Mouse (Mus musculus): ENCODE results near the gene Dnajc2.

Dnajc2 gene

GRCm38 (mm10) chr5:21785053-21785452, at the start of gene Dnajc2, which contains the start of gene Psmc2:
Gene Dnajc2 (minus strand): TSS chr5:21785251.
Gene Psmc2 (plus strand): TSS chr5:21785283.
- DNase-seq = peak; percentile 90 to 94

DNA sequence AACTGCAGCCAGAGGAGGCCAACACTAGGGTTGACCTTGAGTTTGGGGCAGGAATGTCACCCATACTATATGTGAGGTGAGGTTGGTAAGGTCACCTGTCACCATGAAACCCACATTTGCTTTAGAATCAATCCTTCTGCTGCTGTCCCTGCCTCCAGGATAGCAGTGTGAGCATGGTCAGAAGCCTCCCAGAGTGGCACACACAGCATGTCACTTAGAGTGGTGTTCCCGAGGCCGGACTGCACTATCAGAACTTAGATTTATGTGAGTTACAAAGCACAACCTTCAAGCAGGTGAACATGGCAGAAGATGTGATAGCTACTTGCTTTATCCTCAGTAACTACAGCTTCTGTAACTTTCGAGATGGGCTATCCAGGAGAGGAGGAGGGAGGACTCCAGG, 46.7 kb upstream of the Dnajc2 start:
- no peak for DNase-seq

DNA sequence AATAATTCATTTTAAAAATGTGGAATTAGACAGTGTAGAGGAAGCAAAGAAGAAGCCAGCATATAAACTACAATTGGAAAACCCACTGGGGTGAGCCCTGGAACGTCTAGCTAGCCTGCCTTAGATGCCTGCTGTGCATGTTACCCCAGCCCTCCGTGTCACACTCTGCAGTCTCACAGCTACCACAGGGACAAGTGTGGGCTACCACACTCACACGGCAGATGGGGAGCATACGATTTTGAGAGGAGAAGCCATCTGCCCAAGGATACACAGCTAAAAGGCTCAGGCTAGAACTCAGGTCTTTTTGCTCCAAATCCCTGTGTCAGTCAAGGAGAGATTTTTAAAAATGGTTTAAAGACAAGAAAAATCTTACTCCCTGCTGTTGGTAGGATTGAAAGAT, 43.8 kb upstream of the Dnajc2 start:
- no peak for DNase-seq

- DNase-seq = no peak
These were observed 42.6 kb upstream of the Dnajc2 start for GRCm38 (mm10) chr5:21827643-21828042.

DNA sequence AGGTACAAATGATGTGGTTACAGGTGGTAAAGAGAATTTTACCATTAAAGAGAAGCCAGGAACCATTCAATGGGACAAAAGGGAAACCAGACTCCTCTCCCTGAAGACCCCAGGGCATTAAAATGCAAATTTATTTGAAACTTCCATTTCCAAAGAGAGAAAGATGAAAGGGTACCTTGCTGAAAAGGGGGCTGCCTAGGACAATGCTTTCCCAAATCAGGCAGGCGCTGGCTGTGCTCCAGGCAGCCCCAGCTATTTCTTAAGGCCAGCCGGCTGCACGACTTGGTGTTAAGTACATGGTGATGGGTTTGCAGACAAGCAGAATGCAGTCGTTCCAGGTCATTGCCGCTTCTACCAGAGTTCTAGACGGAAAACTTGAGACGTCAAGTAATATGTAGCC, 41.3 kb upstream of the Dnajc2 start:
- no peak for DNase-seq

- DNase-seq = peak; percentile 69 to 70
These were observed 28.9 kb upstream of the Dnajc2 start for GRCm38 (mm10) chr5:21813994-21814393.

DNA sequence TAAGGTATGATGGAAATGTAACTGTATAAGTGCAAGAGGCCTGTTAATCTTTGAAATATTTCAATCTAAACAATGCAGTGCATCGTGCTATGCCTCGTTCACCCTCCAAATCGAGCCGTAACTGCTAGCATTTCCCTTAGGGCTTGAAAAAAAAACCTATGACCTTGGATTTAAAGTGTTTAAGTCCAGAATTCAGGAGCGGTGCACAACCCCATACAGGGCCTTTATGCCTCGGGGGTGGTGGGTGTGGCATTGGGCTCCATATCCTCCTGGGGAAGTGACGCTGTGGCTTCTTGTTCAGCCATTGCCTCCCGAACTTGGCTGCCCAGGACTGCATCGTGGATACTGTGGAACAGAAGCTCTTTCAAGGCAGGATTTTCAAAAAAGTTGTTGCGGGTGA, 25.9 kb upstream of the Dnajc2 start:
- no peak for DNase-seq

DNA sequence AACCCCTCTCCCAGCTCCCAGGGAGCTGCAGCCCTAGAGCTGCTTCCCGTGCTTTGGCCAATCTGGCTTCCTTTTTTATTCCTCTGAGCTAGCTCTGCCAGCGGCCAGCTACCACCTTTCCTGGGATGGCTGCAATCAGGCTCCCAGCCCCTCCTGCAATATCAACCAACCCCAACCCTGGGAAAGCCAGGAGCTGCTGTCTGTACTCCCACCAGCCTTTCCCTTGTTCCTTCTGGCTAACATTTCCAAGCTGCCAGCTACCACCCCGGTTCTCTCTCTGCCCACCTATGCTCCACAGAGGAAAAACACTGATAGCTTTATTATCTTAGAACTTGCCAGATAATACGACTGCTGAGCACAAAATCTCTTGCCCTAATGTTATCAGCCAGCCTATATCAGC, 19.8 kb upstream of the Dnajc2 start:
- DNase-seq = no peak

DNA sequence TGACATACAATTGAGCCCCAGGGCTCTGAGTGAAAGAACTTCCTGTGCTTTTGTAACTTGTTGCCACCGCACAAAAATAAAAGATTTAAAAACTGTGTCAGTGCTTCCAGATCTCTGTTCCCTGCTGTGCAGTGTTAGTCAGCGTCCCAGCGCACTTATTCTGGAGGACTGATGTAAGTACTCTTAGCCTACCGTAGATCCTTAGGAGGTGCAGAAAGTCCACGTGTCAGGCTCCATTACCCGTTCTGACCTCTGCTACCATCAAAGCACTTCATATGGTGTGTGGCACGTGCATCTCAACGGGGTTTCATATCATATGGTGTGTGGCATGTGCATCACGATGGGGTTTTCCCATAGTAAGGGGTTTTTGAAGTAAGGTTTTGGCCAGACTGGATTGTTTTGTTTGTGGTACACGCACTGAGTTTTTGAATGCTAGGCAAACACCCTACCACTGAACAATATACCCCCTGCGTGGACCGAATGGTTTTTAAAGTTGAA, 18.7 kb upstream of the Dnajc2 start:
- no peak for DNase-seq

DNA sequence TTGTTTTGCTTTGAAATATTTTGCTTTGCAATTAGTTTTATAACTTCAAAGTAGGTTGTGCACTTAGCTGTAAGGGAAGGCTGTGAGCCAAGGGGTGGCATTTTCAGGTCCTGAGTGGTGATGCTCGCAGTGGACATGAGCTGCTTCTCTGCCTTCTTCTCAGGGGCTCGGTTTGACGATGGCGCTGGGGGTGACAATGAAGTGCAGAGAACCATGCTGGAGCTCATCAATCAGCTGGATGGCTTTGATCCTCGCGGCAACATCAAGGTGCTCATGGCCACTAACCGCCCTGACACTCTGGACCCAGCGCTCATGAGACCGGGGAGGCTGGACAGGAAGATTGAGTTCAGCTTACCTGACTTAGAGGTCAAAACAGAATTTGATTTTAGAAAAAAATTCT, 17.9 kb upstream of the Dnajc2 start:
- DNase-seq = no peak

DNA sequence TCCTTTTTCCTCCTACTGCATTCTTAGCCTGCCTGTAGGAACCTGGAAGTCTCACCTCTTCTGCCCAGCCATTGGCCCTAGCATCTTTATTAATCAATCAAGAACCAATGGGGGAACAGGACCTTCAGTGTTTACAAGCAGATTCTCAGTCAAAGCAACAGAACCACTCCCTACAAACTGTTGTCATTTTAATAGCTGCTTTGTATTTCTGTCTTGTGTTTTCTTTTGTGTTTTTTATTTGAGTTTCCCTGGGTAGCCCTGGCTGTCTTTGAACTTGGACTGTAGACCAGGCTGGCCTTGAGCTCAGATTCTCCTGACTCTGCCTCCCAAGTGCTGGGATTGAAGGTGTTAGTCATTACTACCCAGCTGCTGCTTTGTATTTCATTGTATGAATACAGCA, 7.1 kb upstream of the Dnajc2 start:
- DNase-seq = no peak

GRCm38 (mm10) chr5:21789061-21789460, 4.0 kb upstream of the Dnajc2 start:
- no peak for DNase-seq

GRCm38 (mm10) chr5:21787186-21788105, 2.4 kb upstream of the Dnajc2 start:
- DNase-seq = no peak

DNA sequence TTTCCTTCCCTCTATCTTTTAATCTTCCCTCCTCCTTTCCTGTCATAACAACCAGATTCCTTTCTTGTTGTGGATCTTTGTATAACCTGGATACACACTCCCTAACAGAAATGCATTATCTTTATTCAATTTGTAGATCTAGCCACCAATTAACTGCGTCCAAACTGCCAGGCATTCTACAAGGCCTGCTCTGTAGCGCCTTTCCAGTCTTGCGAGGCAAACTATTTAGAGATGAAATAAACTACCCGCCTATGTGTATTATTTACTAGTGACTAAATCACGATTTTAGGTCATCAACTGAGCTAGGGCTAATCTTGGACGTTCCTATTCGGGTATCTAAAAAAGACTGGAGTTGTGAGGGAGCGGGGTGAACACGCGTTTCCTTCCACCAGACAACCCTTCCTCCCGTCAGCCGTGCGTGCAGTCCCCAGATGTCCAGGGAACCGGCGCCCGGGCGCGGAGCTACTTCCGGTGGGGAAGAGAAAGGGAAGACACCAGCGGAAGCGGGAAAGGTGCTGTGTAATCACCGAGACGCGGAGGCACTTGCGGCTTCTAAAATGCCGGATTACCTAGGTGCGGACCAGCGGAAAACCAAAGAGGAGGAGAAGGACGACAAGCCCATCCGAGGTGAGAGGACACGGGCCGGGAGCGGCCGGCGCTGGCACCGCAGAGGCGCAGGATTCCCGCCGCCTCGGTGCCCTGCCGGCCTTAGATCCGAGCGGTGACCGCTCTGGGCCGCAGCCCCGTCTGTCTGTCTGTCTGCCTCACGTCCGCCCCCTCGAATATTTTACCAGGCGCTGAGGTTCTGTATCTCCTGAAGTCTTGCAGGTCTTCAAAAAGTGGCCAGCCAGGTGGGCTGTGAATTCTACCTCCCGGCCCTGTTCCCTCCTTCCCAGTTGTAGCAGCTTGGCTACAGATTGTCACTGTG, 1.5 kb upstream of the Dnajc2 start:
- peak; percentile 94 to 95 for DNase-seq

DNA sequence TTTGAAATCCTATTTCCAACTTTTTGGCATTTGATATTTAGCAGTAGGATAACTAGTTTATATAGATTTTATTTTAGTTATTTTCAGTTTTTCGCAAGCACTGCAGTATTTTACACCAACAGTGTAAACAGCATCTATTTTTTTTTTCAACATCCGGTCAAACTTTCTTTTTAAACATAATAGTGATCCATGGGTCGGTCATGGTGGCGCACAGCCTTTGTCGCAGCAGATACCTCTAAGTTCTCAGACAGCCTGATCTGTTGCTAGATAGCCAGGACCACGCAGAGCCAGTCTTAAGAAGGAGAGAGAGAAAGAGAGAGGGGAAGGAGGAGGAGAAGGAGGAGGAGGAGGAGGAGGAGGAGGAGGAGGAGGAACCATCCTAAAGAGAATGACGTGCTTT, 725 bp upstream of the Dnajc2 start:
- DNase-seq = peak in 1 of 2 experiments; percentile 12

DNA sequence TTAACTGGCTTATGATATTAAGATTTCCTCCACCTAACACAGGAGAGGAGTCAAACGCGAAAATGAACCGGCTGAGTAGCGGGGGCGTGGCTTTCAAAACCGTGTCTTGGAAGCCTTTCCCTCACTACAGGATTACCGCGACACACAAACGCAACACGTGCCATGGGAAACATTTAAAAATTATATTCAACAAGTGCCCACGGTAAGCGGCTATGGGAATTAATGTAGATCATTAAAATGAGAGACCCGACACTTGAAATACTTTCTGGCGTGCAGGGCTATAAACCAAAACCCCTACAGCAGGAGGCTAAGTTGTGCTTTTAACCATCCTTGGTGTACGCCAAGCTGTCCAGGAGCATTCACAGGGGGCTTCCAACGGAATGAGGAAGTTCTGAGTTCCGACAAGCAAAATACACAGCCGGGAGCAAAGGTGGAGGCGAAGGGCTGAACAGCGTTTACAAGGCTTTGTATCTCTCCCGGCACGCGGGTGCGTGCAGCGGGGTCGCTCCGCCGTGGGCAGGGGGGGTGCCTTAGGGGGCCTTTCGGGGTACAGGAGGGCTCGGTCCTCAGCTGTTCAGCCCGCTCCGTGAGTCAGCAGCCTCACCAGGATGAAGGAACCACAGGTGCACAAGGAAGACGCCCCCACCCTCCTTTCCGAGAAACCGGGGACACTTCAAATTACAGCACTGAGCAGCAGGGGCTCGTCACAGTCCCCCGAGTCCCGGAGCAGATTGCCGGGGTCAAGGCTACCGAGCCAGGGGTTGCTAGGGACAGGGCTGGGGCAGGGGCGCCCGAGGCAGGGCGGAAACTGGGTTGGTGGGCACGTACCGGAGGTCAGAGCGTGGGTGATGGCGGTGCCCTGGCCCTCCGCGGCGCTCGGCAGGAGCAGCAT, 644 bp downstream of the Dnajc2 start:
- DNase-seq = peak; percentile 29 to 45

DNA sequence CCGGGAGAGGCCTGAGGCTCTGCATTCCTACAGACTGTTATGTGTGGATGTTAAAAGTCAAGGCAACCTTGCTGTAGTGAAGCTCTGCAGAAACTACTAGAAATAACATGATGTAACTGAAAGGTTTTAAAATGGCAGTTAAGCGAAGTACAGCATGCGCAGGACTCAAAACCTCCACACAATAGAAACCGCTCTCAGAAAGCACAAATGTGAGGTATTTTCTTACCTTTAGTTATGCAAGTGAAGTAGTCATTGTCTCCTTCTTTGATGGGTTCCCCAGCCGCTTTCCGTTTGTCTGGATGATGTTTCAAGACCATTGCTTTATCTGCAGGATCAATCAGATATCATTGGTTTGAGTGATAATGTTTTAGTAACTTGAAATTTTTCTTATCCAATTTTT, 8.6 kb downstream of the Dnajc2 start:
- DNase-seq = no peak

GRCm38 (mm10) chr5:21769841-21770240, 15.2 kb downstream of the Dnajc2 start:
- DNase-seq = no peak

DNA sequence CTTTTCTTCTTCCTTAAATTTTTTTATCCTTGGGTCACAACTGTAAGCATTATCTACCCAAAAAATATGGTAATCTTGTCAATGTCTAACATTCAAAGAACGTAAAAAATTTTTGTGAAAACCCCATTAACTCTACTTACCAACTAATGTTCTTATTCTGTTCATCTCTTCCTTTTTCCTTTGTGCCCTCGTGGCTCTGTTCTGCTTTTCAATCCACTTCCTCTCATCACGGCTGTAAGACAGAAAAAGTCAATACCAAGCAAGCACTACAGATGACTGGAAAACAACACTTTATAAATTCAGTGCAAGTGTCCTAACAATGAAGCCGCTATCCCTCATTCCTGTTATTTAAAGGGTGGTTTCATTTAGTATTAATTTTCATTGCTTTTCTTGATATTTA, 16.5 kb downstream of the Dnajc2 start:
- DNase-seq = no peak

- DNase-seq = no peak
These were observed 39.1 kb downstream of the Dnajc2 start for GRCm38 (mm10) chr5:21745966-21746365.

- DNase-seq = no peak
These were observed 40.4 kb downstream of the Dnajc2 start for GRCm38 (mm10) chr5:21744651-21745050.

- no peak for DNase-seq
These were observed 41.4 kb downstream of the Dnajc2 start for GRCm38 (mm10) chr5:21743606-21744005.
